Mouse (Mus musculus) MEL (cell line): Measurements from ENCODE around the gene Cercam. TPM values are rescaled to one million over a fixed set of nuclear protein-coding genes. Genes with fewer than 3 reads are reported as not detected.

Experiments used
- DNase-seq: peaks from one replicate; pipeline ENCODE4 v3.0.0; 2011; ENCODE audit warnings: low read depth, low spot score
- H3K27ac ChIP-seq: 2 replicates; pipeline ENCODE4 v1.5.1; 2012; ENCODE audit warnings: low read depth, mild to moderate bottlenecking, control low read depth, low read length, moderate library complexity; ENCODE audit not compliant: control insufficient read depth
- H3K27me3 ChIP-seq, 2 experiments: fragments of 150-350 bp in 1 of 2; sonication (generic) in 1 of 2; 2 replicates each; pipeline ENCODE4 v1.6.1; 2012; ENCODE audit warnings: low read length in 2 of 2, mild to moderate bottlenecking in 2 of 2, improper control_type of control experiment in 1 of 2, moderate library complexity in 1 of 2; ENCODE audit not compliant: insufficient read depth in 2 of 2, control insufficient read depth in 1 of 2
- H3K36me3 ChIP-seq, 2 experiments: 2 replicates each; pipeline ENCODE4 v1.6.1; 2012 to 2014; ENCODE audit warnings: low read length in 2 of 2, improper control_type of control experiment in 1 of 2, inconsistent platforms in 1 of 2, mild to moderate bottlenecking in 1 of 2; ENCODE audit not compliant: insufficient read depth in 2 of 2, control insufficient read depth in 1 of 2
- H3K4me1 ChIP-seq, 2 experiments: fragments of 150-350 bp in 1 of 2; sonication (generic) in 1 of 2; 2 replicates each; pipeline ENCODE4 v1.6.1; 2012; ENCODE audit warnings: low read length in 2 of 2, improper control_type of control experiment in 1 of 2, mild to moderate bottlenecking in 1 of 2; ENCODE audit not compliant: insufficient read depth in 2 of 2, control insufficient read depth in 1 of 2
- H3K4me3 ChIP-seq, 2 experiments: fragments of 150-350 bp in 1 of 2; sonication (generic) in 1 of 2; 2 replicates each; pipeline ENCODE4 v1.5.1; 2012; ENCODE audit warnings: low read depth in 2 of 2, low read length in 2 of 2, mild to moderate bottlenecking in 2 of 2, moderate library complexity in 2 of 2, control low read depth in 1 of 2, improper control_type of control experiment in 1 of 2; ENCODE audit not compliant: control insufficient read depth in 1 of 2, insufficient read depth in 1 of 2
- H3K79me2 ChIP-seq: 2 replicates; pipeline ENCODE4 v1.6.1; 2012; ENCODE audit warnings: mild to moderate bottlenecking, low read length, moderate library complexity; ENCODE audit not compliant: control insufficient read depth, poor library complexity, insufficient read depth
- H3K9ac ChIP-seq: 2 replicates; pipeline ENCODE4 v1.6.1; 2012; ENCODE audit warnings: low read depth, mild to moderate bottlenecking, control low read depth, low read length, moderate library complexity; ENCODE audit not compliant: control insufficient read depth, poor library complexity, severe bottlenecking
- H3K9me3 ChIP-seq: fragments of 150-350 bp; sonication (generic); replicated peaks from 2 replicates; pipeline ENCODE4 v1.6.1; 2012; ENCODE audit warnings: mild to moderate bottlenecking, low read length, improper control_type of control experiment, moderate library complexity; ENCODE audit not compliant: insufficient read depth
- CHD1 ChIP-seq: IDR thresholded peaks from 2 replicates; pipeline ENCODE4 v1.6.1; 2012; ENCODE audit warnings: low read depth, mild to moderate bottlenecking, inconsistent platforms, low read length, improper control_type of control experiment
- CTCF ChIP-seq, 3 experiments: IDR thresholded peaks in 2 of 3; conservative IDR thresholded peaks in 1 of 3; 2 replicates each; pipeline ENCODE4 v1.5.1; 2011 to 2012; ENCODE audit warnings: low read length in 3 of 3, low read depth in 2 of 3, mild to moderate bottlenecking in 2 of 3, improper control_type of control experiment in 1 of 3, inconsistent platforms in 1 of 3, mixed read lengths in 1 of 3, moderate library complexity in 1 of 3; ENCODE audit not compliant: control insufficient read depth in 1 of 3, insufficient read depth in 1 of 3, poor library complexity in 1 of 3, severe bottlenecking in 1 of 3
- EP300 ChIP-seq, 2 experiments: IDR thresholded peaks; 2 replicates each; pipeline ENCODE4 v1.6.1; 2011; ENCODE audit warnings: improper control_type of control experiment in 2 of 2, low read length in 2 of 2, low read depth in 1 of 2, mild to moderate bottlenecking in 1 of 2
- JUND ChIP-seq: IDR thresholded peaks from 2 replicates; pipeline ENCODE4 v1.6.1; 2011; ENCODE audit warnings: low read depth, mild to moderate bottlenecking, improper control_type of control experiment, low read length
- MAFK ChIP-seq: IDR thresholded peaks from 2 replicates; pipeline ENCODE4 v1.6.1; 2011; ENCODE audit warnings: low read depth, mild to moderate bottlenecking, low read length, improper control_type of control experiment, borderline replicate concordance
- MAX ChIP-seq: IDR thresholded peaks from 2 replicates; pipeline ENCODE4 v1.6.1; 2011; ENCODE audit warnings: low read length, improper control_type of control experiment
- MEF2A ChIP-seq: IDR thresholded peaks from 2 replicates; pipeline ENCODE4 v1.6.1; 2014; ENCODE audit warnings: low read depth, mild to moderate bottlenecking, inconsistent platforms, low read length, improper control_type of control experiment; ENCODE audit not compliant: poor library complexity, insufficient replicate concordance, severe bottlenecking; ENCODE audit errors: extremely low read depth
- MXI1 ChIP-seq: IDR thresholded peaks from 2 replicates; pipeline ENCODE4 v1.6.1; 2011; ENCODE audit warnings: mild to moderate bottlenecking, low read depth, low read length, improper control_type of control experiment
- MYB ChIP-seq: IDR thresholded peaks from 2 replicates; pipeline ENCODE4 v1.6.1; 2011; ENCODE audit warnings: mild to moderate bottlenecking, low read depth, low read length, improper control_type of control experiment
- NRF1 ChIP-seq: IDR thresholded peaks from 2 replicates; pipeline ENCODE4 v1.6.1; 2014; ENCODE audit warnings: low read depth, mild to moderate bottlenecking, inconsistent platforms, low read length, improper control_type of control experiment, moderate library complexity; ENCODE audit not compliant: poor library complexity, insufficient read depth, severe bottlenecking
- RAD21 ChIP-seq: IDR thresholded peaks from 2 replicates; pipeline ENCODE4 v1.6.1; 2011; ENCODE audit warnings: mild to moderate bottlenecking, low read depth, low read length, improper control_type of control experiment
- RCOR1 ChIP-seq: IDR thresholded peaks from 2 replicates; pipeline ENCODE4 v1.6.1; 2012; ENCODE audit warnings: low read depth, mild to moderate bottlenecking, inconsistent platforms, low read length, improper control_type of control experiment
- SIN3A ChIP-seq: IDR thresholded peaks from 2 replicates; pipeline ENCODE4 v1.6.1; 2012; ENCODE audit warnings: low read length, improper control_type of control experiment, inconsistent platforms
- SMC3 ChIP-seq: IDR thresholded peaks from 2 replicates; pipeline ENCODE4 v1.6.1; 2011; ENCODE audit warnings: low read depth, low read length, improper control_type of control experiment
- TAL1 ChIP-seq: IDR thresholded peaks from 2 replicates; pipeline ENCODE4 v1.6.1; 2012; ENCODE audit warnings: mild to moderate bottlenecking, inconsistent platforms, low read length, moderate library complexity, mixed read lengths
- TBP ChIP-seq: IDR thresholded peaks from 2 replicates; pipeline ENCODE4 v1.8.0; 2011; ENCODE audit warnings: low read depth, low read length, improper control_type of control experiment
- TCF12 ChIP-seq: IDR thresholded peaks from 2 replicates; pipeline ENCODE4 v1.6.1; 2014; ENCODE audit warnings: low read depth, mild to moderate bottlenecking, inconsistent platforms, low read length, improper control_type of control experiment, moderate library complexity
- UBTF ChIP-seq: IDR thresholded peaks from 2 replicates; pipeline ENCODE4 v1.6.1; 2012; ENCODE audit warnings: low read depth, mild to moderate bottlenecking, inconsistent platforms, low read length, improper control_type of control experiment, moderate library complexity, borderline replicate concordance; ENCODE audit not compliant: insufficient read depth
- USF2 ChIP-seq, 2 experiments: IDR thresholded peaks; 2 replicates each; pipeline ENCODE4 v1.6.1; 2011 to 2012; ENCODE audit warnings: improper control_type of control experiment in 2 of 2, low read length in 2 of 2, borderline replicate concordance in 1 of 2, inconsistent platforms in 1 of 2, low read depth in 1 of 2, mild to moderate bottlenecking in 1 of 2; ENCODE audit not compliant: insufficient read depth in 1 of 2
- ZC3H11A ChIP-seq: IDR thresholded peaks from 2 replicates; pipeline ENCODE4 v1.6.1; 2012; ENCODE audit warnings: low read depth, mild to moderate bottlenecking, inconsistent platforms, low read length, improper control_type of control experiment
- ZKSCAN1 ChIP-seq: IDR thresholded peaks from 2 replicates; pipeline ENCODE4 v1.6.1; 2012; ENCODE audit warnings: low read depth, mild to moderate bottlenecking, inconsistent platforms, low read length, improper control_type of control experiment, moderate library complexity
- ZMIZ1 ChIP-seq: IDR thresholded peaks from 2 replicates; pipeline ENCODE4 v1.6.1; 2012; ENCODE audit warnings: low read depth, mild to moderate bottlenecking, inconsistent platforms, low read length, improper control_type of control experiment, moderate library complexity
- polyA plus RNA-seq, 2 experiments: library from polyadenylated mRNA; stranded (reverse) in 1 of 2; unstranded in 1 of 2; fragments of >175 nt in 1 of 2; fragments of >200 nt in 1 of 2; gene quantifications; 2 replicates each; pipeline versions ENCODE4 v1.2.1 to v1.2.4; 2012; ENCODE audit warnings: low replicate concordance in 2 of 2, low read depth in 1 of 2; ENCODE audit not compliant: insufficient read length in 2 of 2, insufficient read depth in 1 of 2, missing spikeins in 1 of 2
- total RNA-seq: library from RNA; depleted of rRNA; stranded (reverse); fragments of 300-350 nt; gene quantifications from 2 replicates; pipeline ENCODE4 v1.2.3, GENCODE M21; 2012

Gene Cercam
- total and polyA plus RNA-seq, 3 experiments, result 8.8 to 23.4 TPM; not detected in 1

DNA sequence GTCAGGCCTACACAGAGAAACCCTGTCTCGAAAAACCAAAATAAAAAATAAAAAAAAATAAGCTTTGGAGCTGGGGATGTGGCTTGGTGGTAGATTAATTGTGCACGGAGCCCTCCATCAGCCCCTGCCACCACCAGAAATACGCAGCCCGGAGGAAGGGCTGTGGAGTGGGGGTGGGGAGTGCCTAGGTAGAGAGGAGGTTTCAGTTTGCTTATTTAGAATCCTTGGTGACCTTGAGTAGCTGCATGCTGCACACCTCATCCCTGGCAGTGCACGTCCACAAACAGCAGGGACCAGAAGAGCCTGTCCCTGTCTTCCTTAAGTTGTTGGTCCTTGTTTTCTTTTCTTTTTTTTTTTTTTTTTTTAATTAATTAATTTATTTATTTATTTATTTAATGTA, 35.2 kb upstream of the Cercam start:
- Histone ChIP-seq H3K79me2 (peaks cover 11% of the 10 kb centered on the region), H3K27ac (no peak overlapping the region)

DNA sequence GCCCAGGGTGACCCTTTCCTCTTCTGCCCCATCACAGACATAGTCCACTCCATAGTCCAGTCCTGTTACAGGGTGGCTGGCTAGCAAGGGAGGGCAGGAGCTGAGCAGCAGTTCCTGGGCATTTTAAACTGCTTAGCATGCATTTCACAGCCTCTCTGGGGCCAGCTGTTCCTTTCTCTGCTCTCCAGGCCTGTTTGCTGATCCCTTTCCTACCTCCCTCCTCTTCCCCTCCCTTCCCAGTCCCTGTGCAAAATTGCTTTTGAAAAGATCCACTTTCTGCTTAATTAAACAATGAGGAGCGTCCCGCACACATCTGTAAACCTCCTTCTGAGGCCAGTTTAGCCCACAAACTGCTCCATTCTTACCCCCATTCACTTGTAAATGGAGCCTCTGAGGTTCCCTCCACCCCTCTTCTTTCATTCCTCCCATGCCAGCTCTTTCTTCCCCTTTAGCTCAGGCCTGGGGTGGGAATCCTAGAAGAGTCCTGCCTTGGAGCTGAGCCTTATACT, 33.5 kb upstream of the Cercam start:
- Histone ChIP-seq H3K36me3 (peaks cover 0 to 2% of the 10 kb centered on the region in 2 experiments; a peak in 2 of 4 replicates), H3K9me3 (no peaks in the 10 kb centered on the region), H3K27ac (no peak overlapping the region), H3K4me3 (no peak overlapping the region), H3K9ac (no peak overlapping the region), H3K27me3 (no peaks in the 10 kb centered on the region), H3K4me1 (no peaks in the 10 kb centered on the region), H3K79me2 (peaks cover 2% of the 10 kb centered on the region; the same call in 1 of the 2 replicates)
- no peak for DNase-seq
- TF ChIP-seq TBP, result no peak

More for the DNA sequence above, 35.2 kb upstream of the Cercam start:
- no peaks in the 10 kb centered on the region for H3K9me3 ChIP-seq
- peaks cover 0 to under 1% of the 10 kb centered on the region in 2 experiments; a peak in 1 of 4 replicates for H3K4me1 ChIP-seq
- no peak overlapping the region for H3K9ac ChIP-seq
- no peak for DNase-seq
- TF ChIP-seq CTCF (IDR thresholded peaks at IDR 0.05 in 2 of 3, conservative IDR thresholded peaks at IDR 0.05 in 1 of 3; ENCODE audit: control insufficient read depth in 1 of 3, insufficient read depth in 1 of 3, low read depth in 2 of 3, low read length in 3 of 3, poor library complexity in 1 of 3, severe bottlenecking in 1 of 3) (no peak), ZMIZ1 (no peak), SIN3A (no peak), UBTF (no peak), MYB (no peak), MEF2A (no peak), ZC3H11A (no peak), TAL1 (no peak), RCOR1 (no peak), TCF12 (no peak), USF2 (IDR thresholded peaks at IDR 0.05; ENCODE audit: borderline replicate concordance in 1 of 2, insufficient read depth in 1 of 2, low read depth in 1 of 2, low read length in 2 of 2) (no peak), MAX (no peak), TBP (no peak), MXI1 (no peak)
- TF ChIP-seq, all 39 proteins: peak for 0
- no peaks in the 10 kb centered on the region for H3K27me3 ChIP-seq
- peaks cover 0 to 2% of the 10 kb centered on the region in 2 experiments; a peak in 2 of 4 replicates for H3K36me3 ChIP-seq
- no peak overlapping the region for H3K4me3 ChIP-seq

DNA sequence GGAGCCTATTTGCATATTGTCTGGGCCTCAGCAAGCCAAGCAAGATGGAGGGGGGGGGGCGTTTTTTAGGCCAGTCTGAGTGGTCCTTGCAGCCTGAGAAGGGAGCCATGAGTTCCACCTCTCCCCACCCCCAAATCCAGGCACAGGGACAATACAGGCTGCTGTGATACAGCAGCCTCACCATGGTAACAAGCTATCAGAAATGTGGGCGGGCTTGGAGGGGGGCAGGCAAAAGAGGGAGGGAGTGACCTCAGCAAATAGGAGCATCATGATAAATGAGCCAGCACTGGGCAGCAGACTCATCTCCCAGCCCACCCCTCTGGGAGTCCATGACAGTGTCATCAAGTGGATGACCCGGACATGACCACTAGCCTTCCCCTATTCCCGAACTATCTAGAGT, 29.5 kb upstream of the Cercam start:
- Histone ChIP-seq H3K9ac (no peak overlapping the region), H3K4me1 (no peaks in the 10 kb centered on the region), H3K79me2 (no peaks in the 10 kb centered on the region), H3K4me3 (no peak overlapping the region), H3K9me3 (no peaks in the 10 kb centered on the region), H3K36me3 (peaks cover 0 to 2% of the 10 kb centered on the region in 2 experiments; a peak in 2 of 4 replicates), H3K27me3 (no peaks in the 10 kb centered on the region), H3K27ac (no peak overlapping the region)
- no peak for DNase-seq
- TF ChIP-seq TBP (no peak), CHD1 (no peak), EP300 (IDR thresholded peaks at IDR 0.05; ENCODE audit: low read depth in 1 of 2, low read length in 2 of 2) (no peak), SMC3 (no peak), TAL1 (no peak), NRF1 (no peak), MAFK (no peak), ZKSCAN1 (no peak), ZMIZ1 (no peak), RAD21 (no peak), JUND (no peak)
